Mouse (Mus musculus) midbrain, embryonic 10.5 days (tissue): Measurements from ENCODE around the gene Zfp989. TPM values are rescaled to one million over a fixed set of nuclear protein-coding genes. Genes with fewer than 3 reads are reported as not detected.
"Not testable (repeated sequence)": the region's sequence is repeated elsewhere in the genome, so short reads cannot be mapped to it uniquely, and the experiment has no call there.

Source experiments
- DNase-seq: peaks from one replicate; pipeline ENCODE4 v3.0.0-alpha.2; 2017; ENCODE audit warnings: low spot score
- H3K27ac ChIP-seq: fragments of 300-500 bp; sonication (generic); replicated peaks from 2 replicates; pipeline ENCODE4 v1.5.1; 2016; ENCODE audit warnings: mild to moderate bottlenecking
- H3K27me3 ChIP-seq: fragments of 300-500 bp; sonication (generic); 2 replicates; pipeline ENCODE4 v1.6.1; 2016; ENCODE audit warnings: low read depth, mild to moderate bottlenecking; ENCODE audit not compliant: poor library complexity, severe bottlenecking
- H3K36me3 ChIP-seq: fragments of 300-500 bp; sonication (generic); 2 replicates; pipeline ENCODE4 v1.6.1; 2016; ENCODE audit warnings: mild to moderate bottlenecking, moderate library complexity
- H3K4me1 ChIP-seq: fragments of 300-500 bp; sonication (generic); 2 replicates; pipeline ENCODE4 v1.6.1; 2016
- H3K4me3 ChIP-seq: fragments of 300-500 bp; sonication (generic); 2 replicates; pipeline ENCODE4 v1.5.1; 2016; ENCODE audit warnings: mild to moderate bottlenecking, moderate library complexity
- H3K9me3 ChIP-seq: fragments of 300-500 bp; sonication (generic); replicated peaks from 2 replicates; pipeline ENCODE4 v1.6.1; 2016; ENCODE audit warnings: mild to moderate bottlenecking
- WGBS: fragments of 180-500 bp; shearing (Covaris S2); methylation state at CpG from one replicate; pipeline ENCODE4 v1.1.7; 2016; 5-methylcytosine and 5-hydroxymethylcytosine counted together
- polyA plus RNA-seq: library from polyadenylated mRNA; unstranded; fragments of >200 nt; fragmentation: Nextera tagmentation; extraction: Ambion mirVana; gene quantifications from 2 replicates; pipeline ENCODE4 v1.2.1, GENCODE M21; 2016

Zfp989 gene
- not detected in 2 replicates for polyA plus RNA-seq

- not testable (repeated sequence) for H3K27me3 ChIP-seq, H3K4me1 ChIP-seq, H3K36me3 ChIP-seq, DNase-seq, H3K27ac ChIP-seq, H3K9me3 ChIP-seq, H3K4me3 ChIP-seq
- WGBS, result 89% methylated on average over 5 of the region's 5 CpGs
Measured at GRCm38 (mm10) chr4:146971757-146972156, at the start of gene Zfp989. Gene Zfp989 (plus strand): TSS chr4:146971976.

GRCm38 (mm10) chr4:146932311-146933082 lies 39.3 kb upstream of the Zfp989 start:
- peaks cover 7% of the 10 kb centered on the region for H3K4me1 ChIP-seq
- 8% methylated on average over 63 of the region's 77 CpGs for WGBS
- no peaks in the 10 kb centered on the region for H3K36me3 ChIP-seq
- H3K27me3 ChIP-seq, result peaks cover 9% of the 10 kb centered on the region
- DNase-seq, result peak; percentile 32
- H3K9me3 ChIP-seq, result peaks cover 53% of the 10 kb centered on the region
- peak overlapping the region; percentile 51 for H3K4me3 ChIP-seq
- H3K27ac ChIP-seq, result no peak overlapping the region; the same call in 1 of the 2 replicates

DNA sequence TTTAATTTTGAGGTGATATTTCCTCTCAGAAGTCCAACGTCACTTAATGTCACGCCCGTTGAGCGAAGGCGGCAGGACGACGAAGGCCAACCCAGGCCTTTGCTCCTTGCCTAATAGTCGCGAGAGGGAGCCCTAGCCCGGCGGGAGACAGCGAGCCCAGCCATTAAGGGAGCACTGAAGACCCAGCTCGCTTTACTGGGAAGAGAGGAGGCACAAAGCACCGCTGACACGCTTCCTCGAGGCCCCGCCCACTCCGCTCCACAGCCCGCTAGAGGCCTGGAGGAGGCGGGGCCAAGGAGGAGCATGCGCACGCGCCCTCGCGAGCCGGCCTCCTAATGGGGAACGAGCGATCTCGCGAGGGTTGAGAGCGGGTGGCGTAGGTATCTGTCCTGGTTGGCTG lies 30.1 kb upstream of the Zfp989 start:
- not testable (repeated sequence) for H3K4me3 ChIP-seq, H3K4me1 ChIP-seq, H3K27me3 ChIP-seq, H3K36me3 ChIP-seq, H3K27ac ChIP-seq, DNase-seq
- WGBS, result 63% methylated on average over 32 of the region's 32 CpGs
- peaks cover 33% of the 10 kb centered on the region for H3K9me3 ChIP-seq

DNA sequence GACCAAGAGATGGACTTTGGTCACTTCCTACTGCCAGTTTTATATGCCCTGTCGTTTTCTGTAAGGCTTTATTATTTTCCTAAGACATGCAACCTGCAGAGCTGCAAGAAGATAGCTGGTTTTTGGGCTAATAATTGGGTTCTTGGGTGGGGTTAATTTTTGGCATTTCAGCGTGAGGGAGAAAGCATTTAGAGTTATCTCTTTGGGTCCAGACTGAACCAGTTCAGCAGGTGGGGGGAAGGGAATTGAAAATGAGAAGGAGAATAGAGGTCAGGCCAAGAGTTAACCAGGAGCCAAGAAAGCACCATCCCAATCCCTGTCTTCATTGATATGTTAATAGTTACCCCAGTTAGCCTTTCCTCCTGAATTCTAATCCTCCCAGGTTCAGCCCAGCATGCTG lies 4.8 kb downstream of the Zfp989 start:
- H3K4me3 ChIP-seq, DNase-seq, H3K27ac ChIP-seq, H3K27me3 ChIP-seq, H3K4me1 ChIP-seq, H3K36me3 ChIP-seq, H3K9me3 ChIP-seq: not testable (repeated sequence)
- 27% methylated on average over 2 of the region's 2 CpGs for WGBS

DNA sequence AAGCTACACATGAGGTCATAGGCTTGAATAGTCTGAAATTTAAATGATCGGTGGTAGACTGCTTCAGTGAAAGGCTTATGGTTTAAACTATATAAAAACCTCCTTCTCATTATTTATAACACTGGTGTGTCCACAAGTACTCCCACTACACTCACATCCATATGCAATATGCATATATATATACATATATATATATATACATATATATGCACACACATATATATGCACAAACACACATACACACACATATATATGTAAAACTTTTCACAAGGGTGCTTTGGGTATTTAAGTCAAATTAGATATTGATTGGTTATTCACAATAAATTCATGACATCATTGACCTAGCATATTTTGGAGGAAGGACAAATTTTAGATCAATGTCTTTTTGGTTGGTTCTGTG lies 46.6 kb downstream of the Zfp989 start:
- not testable (repeated sequence) for H3K4me3 ChIP-seq, H3K27ac ChIP-seq, DNase-seq, H3K9me3 ChIP-seq, H3K4me1 ChIP-seq, H3K27me3 ChIP-seq, H3K36me3 ChIP-seq
- WGBS, result no CpG with 5 or more reads among the region's 1 CpGs

DNA sequence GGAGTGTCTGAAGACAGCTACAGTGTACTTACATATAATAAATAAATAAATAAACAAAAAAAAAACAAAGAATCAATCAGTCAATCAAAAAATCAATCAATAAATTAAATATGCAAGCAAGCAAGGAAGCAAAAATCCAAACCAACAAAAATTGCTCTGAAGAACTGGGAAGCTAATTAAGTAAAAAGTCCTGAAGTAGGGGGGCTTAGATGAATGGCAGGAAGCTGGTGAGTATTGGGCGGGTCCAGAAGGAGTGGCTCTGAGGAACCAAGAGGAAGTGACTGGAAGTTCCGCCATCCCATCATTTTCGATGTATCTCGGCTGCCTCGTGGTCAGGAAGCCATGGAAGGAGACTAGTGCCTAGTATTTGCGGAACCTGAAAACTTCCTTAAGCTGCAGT lies 49.8 kb downstream of the Zfp989 start, which contains the start of gene Rex2:
Gene Rex2 (plus strand): TSS at position 301 of the 400 bp plus-strand sequence.
- WGBS, result no CpG with 5 or more reads among the region's 6 CpGs
- H3K4me1 ChIP-seq, H3K27ac ChIP-seq, DNase-seq, H3K9me3 ChIP-seq, H3K4me3 ChIP-seq, H3K27me3 ChIP-seq, H3K36me3 ChIP-seq: not testable (repeated sequence)

GRCm38 (mm10) chr4:147026374-147026773 lies 54.6 kb downstream of the Zfp989 start:
- not testable (repeated sequence) for H3K9me3 ChIP-seq, H3K27ac ChIP-seq, H3K27me3 ChIP-seq, H3K4me3 ChIP-seq, DNase-seq, H3K36me3 ChIP-seq, H3K4me1 ChIP-seq
- 52% methylated on average over 1 of the region's 1 CpGs for WGBS

- H3K36me3 ChIP-seq, H3K27ac ChIP-seq, H3K4me3 ChIP-seq, DNase-seq, H3K9me3 ChIP-seq, H3K27me3 ChIP-seq, H3K4me1 ChIP-seq: not testable (repeated sequence)
- WGBS, result 91% methylated on average over 1 of the region's 2 CpGs
Measured at GRCm38 (mm10) chr4:147031308-147032036, 59.7 kb downstream of the Zfp989 start.

Other genes starting within 250 kb of the Zfp989 start
- gene Gm21411, start 62.4 kb upstream of the Zfp989 start, polyA plus RNA-seq, result not detected in 2 replicates
- gene Rex2, start 49.9 kb downstream of the Zfp989 start, polyA plus RNA-seq, result 0.04 TPM in 1 of 2 replicates, not detected in the other
- gene Zfp991, start 160.1 kb downstream of the Zfp989 start, polyA plus RNA-seq, result 6.5 and 7.7 TPM in 2 replicates